ENCODE assay signal across 18 mouse cellular contexts in genomic region chr14:27262349-27262748, GRCm38 (mm10).
"Had no signal": no experiment of that assay in that cellular context is flagged by ENCODE, and none has a peak within 500 bp of the region (broad histone marks: within the 10 kb centered on the region; RNA-seq: fewer than 3 reads in every experiment).

No protein-coding gene starts in this region.

- ATAC-seq: hindbrain, embryonic 16.5 days; intestine, embryonic 15.5 days; intestine, postnatal 0 days; liver, embryonic 12.5 days had no signal

- DNase-seq: gastrocnemius, adult 2 months; gastrocnemius, postnatal 10 days; gastrocnemius, postnatal 25 days; heart, adult 11 months; heart, adult 2 months; heart, postnatal 10 days; heart, postnatal 4 days; kidney, adult 18-20 months; kidney, adult 9 months; kidney, postnatal 14 days; kidney, postnatal 36 days; layer of hippocampus, adult 9-11 months; layer of hippocampus, postnatal 36 days; left cerebral cortex, postnatal 4 days had no signal
